Mouse (Mus musculus) kidney, postnatal 4 days (tissue): ENCODE results near the gene Vsir.

Source experiments
- DNase-seq, 2 experiments: peaks; one replicate each; pipeline ENCODE4 v3.0.0; 2021; ENCODE audit warnings: mixed read lengths in 2 of 2

Vsir gene

DNA sequence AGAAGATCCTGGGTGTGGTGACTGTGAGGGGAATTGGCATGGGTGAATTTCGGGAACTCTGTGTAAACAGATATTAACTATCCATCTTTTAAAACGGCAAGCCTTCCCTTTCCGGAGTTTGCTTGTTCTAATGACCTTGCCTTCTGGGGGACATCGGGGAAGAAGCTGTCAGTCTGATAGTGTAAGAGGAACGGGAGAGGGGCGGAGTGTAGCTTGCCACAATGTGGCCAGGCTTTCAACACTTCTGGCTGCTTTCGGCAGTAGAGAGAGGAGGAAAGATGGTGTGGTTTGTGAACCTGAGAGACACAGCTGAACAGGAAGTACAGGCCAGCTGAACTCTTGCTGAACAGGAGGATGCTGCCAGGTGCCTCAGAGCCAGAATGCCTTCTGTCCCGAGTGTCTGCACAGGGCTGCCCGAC is 42.8 kb downstream of the Vsir start:
- DNase-seq, result no peak

DNA sequence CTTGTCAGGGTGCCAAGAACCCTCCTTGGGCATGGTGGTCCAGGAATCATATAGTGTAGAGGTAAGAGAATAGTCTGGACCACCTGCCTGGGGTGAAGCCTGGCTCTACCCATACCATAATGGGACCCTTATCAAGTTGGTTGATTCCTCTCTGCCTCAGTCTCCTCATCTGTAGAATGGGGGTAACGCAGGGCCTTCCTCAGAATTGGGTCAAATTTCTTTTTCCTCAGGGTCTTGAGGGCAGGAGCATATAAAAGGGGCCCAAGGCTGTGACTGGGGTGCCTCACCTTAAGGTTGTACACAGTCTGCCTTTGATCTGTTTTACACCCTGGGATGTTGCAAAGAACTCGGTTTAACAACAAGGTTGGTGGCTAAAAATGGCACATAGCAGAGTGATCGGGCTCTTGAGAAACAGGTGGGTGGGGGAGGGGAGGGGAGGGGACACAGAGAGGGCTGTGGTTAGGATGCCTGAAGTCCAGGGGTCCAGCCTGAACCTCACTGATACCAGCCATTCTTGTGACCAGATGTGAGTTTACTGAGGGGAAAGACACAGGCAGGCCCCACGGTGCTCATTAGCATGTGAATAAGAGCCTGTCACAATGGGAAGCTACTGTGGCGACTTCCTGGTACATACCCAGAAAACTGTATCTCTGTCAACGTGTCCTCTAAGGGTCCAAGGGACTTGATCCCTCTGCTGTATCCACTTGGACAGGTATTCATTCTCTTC is 43.7 kb downstream of the Vsir start:
- no peak for DNase-seq

DNA sequence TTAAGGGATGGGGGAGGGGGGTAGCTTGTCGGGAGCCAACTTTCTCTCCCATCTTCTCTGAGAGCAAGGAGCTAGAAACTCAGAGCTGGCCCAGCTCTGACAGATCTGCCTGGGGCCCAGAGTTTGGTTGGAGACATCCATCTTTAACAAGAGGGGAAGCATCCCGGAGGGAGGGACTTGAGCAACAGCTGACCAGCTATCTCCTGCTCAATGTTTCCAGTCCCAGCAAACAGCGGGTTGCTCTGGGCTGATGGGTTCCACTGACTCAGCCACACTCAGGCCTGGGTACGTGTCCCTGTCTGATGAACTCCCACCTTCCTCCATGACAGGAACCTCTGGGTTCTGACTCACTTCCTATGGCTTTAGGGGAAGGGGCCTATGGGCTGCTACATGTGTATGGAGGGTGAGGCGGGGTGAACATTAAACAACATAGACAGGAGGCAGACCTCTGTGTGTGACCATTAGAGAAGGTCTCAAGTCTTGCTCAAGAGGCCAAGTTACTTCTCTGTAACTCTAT is 44.3 kb downstream of the Vsir start:
- no peak for DNase-seq

DNA sequence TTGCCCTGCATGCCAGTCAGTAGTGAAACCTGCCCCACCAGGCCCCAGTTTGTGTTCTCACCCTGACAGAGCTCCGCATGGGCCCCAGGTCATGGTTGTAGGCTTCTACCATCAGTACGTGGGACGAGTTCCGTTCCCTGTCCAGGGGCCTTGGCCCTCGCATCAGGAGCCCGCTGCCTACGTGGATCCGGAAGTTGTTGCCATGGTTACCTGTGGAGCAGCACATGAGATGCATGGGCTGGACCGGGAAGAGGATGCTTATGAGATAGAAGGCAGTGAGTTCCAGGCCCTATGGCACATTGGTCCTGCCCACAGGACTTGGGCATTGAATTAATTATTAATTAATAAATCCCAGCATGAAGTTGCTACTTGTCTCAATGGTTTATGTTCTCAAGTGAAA is 45.0 kb downstream of the Vsir start:
- no peak for DNase-seq

DNA sequence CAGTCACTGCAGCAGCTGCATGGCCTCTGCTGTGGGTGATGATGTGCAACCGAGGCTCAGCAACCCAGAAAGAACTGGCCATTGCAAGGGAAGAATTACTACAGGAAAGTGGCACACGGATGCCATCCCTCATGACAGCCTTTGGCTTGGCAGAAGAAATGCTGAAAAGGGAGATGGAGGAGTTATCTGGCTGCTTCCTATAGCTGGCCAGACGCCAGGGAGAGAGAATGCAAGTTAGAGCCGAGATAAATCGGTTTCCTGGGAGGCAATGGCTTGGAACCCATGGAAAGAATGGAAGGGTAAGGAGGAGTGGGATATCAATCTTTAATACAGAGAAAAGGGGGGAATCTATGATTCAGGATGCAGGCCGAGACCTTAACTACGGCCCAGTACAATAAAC is 48.3 kb downstream of the Vsir start:
- DNase-seq, result no peak

DNA sequence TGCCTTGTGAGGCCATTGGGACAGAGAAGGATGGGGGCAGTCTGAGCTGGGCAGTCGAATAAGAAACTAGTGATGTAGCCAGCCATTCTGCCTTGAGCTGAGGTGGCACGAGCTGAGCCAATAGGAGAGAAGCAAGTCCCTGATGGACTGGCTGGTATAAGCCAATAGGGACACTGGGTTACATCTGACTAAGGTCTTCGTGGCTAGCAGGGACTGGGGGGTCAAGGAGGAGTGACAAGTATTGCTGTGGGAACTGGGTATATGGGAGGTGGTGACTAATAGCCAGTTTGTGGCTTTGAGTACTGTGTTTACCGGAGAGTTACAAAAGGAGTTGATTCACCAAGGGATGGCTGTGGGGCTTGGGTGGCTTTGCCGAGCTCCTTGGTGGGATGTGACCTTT is 49.0 kb downstream of the Vsir start:
- DNase-seq, result no peak

DNA sequence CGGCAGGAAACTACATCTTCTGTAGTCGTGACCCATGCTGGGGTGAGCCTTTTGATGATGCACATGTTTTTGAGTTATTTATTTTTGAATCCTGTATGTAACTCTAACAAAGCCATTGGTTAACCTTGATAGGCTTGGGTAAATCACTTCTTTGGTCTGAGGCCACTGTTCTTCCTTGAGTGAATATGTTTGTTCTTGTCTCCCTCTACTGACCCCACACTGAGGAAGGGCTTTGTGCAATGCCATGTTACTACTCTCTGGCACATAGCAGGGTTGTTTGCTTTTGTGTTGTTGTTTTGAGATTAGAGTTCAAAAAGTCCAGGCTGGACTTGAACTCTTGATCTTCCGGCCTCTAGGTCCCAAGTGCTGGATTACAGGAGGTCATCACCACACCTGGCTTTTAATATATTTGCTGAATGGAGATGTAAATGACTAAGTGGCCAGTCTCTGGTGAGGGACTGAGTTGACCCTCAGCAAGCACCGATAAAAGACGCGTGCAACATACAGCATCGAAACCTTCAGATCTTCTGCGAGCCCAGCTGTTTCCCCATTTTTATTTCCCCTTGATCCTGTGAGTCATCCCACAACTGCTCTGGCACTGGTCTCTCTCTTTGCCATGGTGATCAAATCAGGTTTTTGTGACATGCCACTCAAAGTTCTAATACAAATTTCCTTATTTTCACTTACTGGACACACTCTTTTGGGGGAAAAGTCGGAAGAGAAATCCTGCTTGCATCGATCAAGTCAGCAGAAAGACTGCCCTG is 51.6 kb downstream of the Vsir start:
- no peak for DNase-seq

DNA sequence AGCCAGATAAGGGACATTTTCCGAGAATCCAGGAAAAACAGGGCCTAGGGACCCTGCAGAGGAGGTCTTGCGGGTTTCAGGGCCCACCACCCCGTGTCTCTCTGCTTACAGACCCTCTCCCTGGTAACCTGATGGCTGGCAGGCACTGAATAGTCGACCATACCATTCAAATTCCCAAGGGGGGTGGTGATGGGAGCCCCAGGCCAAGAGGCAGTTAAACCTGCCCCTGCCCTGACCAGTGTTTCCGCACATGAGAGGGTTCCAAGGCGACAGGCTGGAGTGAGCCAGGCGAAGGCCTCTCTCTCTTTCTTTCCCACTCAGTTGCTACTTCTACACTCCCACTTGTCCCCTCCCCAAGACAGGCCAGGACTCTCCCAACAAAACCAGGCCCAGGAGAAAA is 52.8 kb downstream of the Vsir start, which contains the start of gene Gm17455:
Gene Gm17455, plus strand, starts transcription at position 278 of the 400 bp plus-strand sequence.
- peak; percentile 18 to 30 for DNase-seq

DNA sequence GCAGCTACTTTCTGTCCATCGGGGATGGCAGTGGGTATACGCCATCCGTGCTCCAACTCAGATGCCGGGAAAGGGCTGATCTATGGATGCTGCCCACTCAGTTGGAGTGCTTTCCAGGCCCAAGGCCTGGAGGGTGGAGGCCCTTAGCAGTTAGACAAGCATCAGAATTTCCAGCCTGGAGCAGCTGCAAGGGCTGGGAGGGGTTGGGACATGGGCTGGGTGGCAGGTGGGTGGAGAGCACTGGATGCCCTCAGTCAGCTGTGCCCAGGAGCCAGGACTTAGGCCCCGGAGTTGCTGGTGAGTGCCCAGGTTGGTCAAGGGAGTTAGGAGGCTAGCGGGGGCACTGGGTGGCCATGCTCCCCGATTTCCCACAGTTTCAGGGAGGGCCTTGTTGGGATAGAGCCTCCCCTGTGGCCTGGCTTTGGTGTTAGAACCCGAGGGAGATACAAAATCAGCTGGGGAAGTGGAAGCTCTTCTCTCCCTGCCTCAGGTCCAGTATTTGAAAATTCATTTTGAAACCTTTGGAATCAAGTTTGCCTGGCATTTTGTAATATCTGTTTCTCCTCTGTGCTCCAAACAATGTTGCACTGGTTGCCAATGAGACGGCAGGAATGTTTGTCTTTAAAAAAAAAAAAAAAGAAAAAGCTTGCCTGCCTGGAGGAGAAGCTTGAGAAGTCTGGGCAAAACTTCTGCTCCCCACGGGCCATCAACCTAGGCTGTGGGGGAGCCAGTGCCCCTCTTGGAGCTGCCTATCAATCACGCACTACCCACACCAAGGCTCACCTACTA is 54.0 kb downstream of the Vsir start:
- no peak for DNase-seq

DNA sequence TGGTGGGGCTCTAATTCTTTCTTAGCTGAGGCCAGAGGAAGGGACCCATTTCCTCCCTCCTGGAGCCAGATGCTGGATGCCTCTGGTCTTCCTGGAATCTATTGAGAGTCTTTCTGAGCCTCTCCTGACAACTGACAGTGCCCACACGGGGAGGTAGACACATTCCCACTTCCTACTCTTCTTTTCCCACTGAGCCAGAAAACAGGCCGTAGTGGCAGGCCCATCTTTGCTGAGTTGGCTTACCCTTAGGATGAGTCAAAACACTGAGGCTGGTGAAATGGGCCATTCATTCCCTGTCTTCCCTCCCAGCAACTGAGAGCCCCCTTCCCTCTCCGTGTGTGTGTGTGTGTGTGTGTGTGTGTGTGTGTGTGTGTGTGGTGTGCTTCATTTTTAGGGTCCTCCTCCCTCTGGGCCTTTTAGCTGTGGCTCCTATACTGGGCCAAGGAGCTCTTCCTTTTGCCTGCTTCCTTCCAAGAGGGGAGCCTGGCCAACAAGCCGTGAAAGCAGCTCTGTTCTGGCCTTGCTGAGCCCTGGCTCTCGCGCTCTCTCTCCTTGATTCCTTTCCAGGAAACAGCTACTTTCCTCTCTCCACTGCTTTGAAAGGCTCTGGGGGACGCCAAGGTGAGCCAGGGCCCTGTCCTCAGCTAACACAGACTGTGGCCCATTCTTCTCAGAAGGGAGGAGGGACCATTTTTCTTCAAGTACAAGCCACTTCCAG is 59.0 kb downstream of the Vsir start:
- DNase-seq, result peak; percentile 25 to 27

DNA sequence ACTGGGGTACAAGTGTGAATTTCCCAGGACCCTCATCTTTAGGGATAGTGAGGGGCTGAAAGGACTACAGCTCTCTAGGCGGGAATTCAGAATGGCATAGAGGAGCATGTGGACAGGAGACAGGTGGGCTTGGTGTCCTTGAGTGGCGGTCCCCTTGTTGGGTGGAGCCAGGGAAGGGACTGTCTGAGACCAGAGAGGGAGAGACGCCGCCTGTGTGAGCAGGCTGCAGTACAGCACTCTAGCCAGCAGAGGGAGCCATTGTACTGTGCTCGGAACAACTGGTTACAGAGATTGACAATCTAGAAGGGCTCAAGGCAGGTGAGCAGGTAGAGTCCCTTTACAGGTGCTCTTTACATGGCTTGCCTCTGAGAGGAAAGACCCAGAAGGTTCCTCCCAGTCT is 61.2 kb downstream of the Vsir start:
- DNase-seq, result peak; percentile 78 to 80

DNA sequence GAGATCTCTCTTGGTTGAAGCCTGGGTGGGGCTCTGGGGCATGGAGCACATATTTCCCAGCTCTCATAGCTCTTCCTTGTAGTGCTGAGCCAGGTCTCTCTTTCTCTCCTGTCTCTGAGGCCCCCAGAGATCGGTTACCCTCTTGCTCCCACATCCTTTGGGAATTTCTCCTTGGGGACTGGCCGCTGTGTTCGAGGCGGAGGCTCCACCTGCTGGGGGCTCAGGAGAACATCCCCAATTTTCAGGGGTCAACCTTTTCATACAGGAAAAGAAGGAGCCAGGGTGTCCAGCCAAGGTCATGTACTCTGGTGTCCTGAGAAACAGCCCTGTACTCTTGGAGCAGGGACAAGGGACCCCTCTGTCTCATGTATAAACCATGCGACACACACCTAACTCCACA is 65.1 kb downstream of the Vsir start:
- DNase-seq, result peak; percentile 26 to 43

DNA sequence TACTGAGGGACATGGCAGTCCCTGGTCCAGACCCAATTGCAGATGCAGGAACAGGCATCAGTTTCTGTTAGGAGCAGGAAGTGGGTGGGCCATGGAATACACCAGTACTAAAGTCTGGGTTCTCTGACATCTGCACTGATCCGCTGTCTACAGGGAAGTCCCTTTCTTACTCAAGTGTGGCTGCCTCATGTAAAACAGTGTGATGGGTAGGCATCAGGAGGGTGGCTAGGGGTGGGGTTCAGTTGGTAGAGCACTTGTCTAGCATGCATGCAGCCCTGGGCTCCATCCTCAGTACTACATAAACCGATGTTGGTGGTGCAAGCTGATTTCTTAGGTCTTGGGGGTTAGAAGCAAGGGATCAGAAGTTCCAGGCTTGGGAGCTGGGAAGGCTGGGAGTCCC is 67.1 kb downstream of the Vsir start:
- DNase-seq, result no peak

DNA sequence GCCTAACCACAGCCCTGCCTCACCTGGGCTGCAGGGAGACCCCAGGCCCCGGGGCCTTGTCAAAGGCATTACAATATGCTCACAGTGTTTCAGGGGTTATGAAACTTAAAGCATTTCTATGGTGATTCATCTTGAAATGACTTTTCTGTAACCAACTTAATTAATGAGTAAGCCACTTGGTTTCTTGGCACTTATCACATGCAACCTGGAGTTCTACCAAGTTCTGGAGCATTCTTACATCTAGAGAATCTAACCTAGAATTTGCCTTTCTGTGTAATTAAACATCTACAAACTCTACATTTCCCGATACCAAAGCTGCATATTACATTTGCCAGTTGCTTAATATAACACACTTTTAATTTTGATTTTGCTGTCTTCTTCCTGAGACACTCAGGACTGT is 70.4 kb downstream of the Vsir start:
- DNase-seq, result no peak

DNA sequence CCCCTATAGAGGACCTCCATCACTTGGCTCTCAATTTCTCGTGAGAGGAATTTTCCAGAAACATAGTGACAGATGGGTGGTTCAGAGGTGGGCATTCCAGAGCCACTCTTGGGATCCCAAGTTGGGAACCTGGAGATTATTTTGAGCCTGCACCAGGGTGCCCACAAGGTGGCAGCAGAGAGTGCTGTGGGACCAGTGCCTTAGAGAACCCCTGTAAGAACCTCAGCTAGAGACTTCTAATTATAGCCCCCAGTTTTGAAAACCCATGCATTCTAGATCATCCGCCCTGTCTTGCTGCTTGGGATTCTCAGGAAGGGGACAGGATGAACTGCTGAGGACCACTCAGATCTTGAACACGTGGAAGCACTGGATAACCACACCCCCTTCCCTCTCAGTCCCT is 71.5 kb downstream of the Vsir start:
- DNase-seq, result peak; percentile 86

DNA sequence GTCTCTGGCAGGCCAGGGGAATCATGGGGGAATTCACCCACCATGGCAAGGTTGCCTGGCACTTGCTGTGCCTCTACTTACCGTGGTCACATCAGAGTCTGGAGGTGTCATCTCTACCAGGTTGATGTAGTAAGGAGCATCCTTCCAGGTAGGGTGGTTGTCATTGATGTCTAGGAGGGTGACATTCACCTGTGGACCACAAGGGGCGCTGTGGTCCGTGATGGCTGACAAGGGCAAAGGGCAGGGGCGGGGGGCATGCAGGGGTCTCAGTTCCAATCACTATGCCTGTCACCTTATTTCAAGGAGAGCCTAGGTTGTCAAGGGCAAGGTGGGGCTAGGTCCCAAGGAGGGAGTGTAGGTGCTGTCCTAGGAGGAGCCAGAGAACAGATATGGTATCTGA is 73.0 kb downstream of the Vsir start:
- no peak for DNase-seq
